Mouse (Mus musculus): ENCODE measurements at regions not wholly inside any gene's neighbourhood (a gene's known extent, or its start where the extent isn't known, plus 50 kb on each side); places are given as distances from the start of the nearest gene placed in this dataset.

GRCm38 (mm10) chr9:94378835-94379234 is 159.0 kb downstream of the 1190002N15Rik start:
- Histone ChIP-seq H3K36me3 (ENCODE audit: control insufficient read depth, insufficient read depth) (no peaks in the 10 kb centered on the region), H3ac (ENCODE audit: control insufficient read depth, insufficient read length) (no peak overlapping the region), H3K27me3 (ENCODE audit: control insufficient read depth, insufficient read depth, insufficient read length) (no peaks in the 10 kb centered on the region), H3K4me3 (no peak overlapping the region), H3K79me2 (ENCODE audit: control insufficient read depth, insufficient read depth) (no peaks in the 10 kb centered on the region), H3K4me2 (ENCODE audit: low read depth) (no peak overlapping the region)
- TF ChIP-seq MYOG (IDR thresholded peaks at IDR 0.05; ENCODE audit: control insufficient read depth in 1 of 3, insufficient read depth in 1 of 3, insufficient read length in 2 of 3, low read depth in 2 of 3), result peak in 1 of 3 experiments; percentile 9
- no peak for TF ChIP-seq TCF12 (IDR thresholded peaks at IDR 0.05; ENCODE audit: insufficient read depth, poor library complexity, severe bottlenecking)
- TF ChIP-seq MYOD1 (IDR thresholded peaks at IDR 0.05; ENCODE audit: control insufficient read depth in 1 of 3, insufficient read length in 2 of 3, low read depth in 2 of 3), result peak in 1 of 3 experiments; percentile 38
- TF ChIP-seq E2F4 (IDR thresholded peaks at IDR 0.05; ENCODE audit: insufficient read depth), result no peak
- no peak for TF ChIP-seq POLR2AphosphoS2 (IDR thresholded peaks at IDR 0.05; ENCODE audit: insufficient read length, low read depth)

- H3K79me2 ChIP-seq (ENCODE audit: control insufficient read depth, insufficient read depth), result no peaks in the 10 kb centered on the region
- TF ChIP-seq MAX (IDR thresholded peaks at IDR 0.05; ENCODE audit: low read depth) (no peak), POLR2AphosphoS2 (IDR thresholded peaks at IDR 0.05; ENCODE audit: insufficient read length, low read depth) (no peak), POLR2A (IDR thresholded peaks at IDR 0.05; ENCODE audit: insufficient read length, low read depth) (no peak), SRF (IDR thresholded peaks at IDR 0.05; ENCODE audit: control insufficient read depth, insufficient read length, low read depth) (no peak), REST (IDR thresholded peaks at IDR 0.05; ENCODE audit: insufficient read depth, insufficient read length) (no peak), TCF12 (IDR thresholded peaks at IDR 0.05; ENCODE audit: insufficient read depth, poor library complexity, severe bottlenecking) (no peak), USF1 (IDR thresholded peaks at IDR 0.05; ENCODE audit: low read depth) (no peak), TCF3 (IDR thresholded peaks at IDR 0.05; ENCODE audit: insufficient read length, low read depth) (no peak), CEBPB (IDR thresholded peaks at IDR 0.05; ENCODE audit: insufficient read depth, poor library complexity, severe bottlenecking) (no peak), MYOD1 (IDR thresholded peaks at IDR 0.05; ENCODE audit: control insufficient read depth in 1 of 3, insufficient read length in 2 of 3, low read depth in 2 of 3) (no peak), MYOG (IDR thresholded peaks at IDR 0.05; ENCODE audit: control insufficient read depth in 1 of 3, insufficient read depth in 1 of 3, insufficient read length in 2 of 3, low read depth in 2 of 3) (no peak), E2F4 (IDR thresholded peaks at IDR 0.05; ENCODE audit: insufficient read depth) (no peak)
- no peaks in the 10 kb centered on the region for H3K36me3 ChIP-seq (ENCODE audit: control insufficient read depth, insufficient read depth)
- H3K27me3 ChIP-seq (ENCODE audit: control insufficient read depth, insufficient read depth, insufficient read length), result no peaks in the 10 kb centered on the region
- H3ac ChIP-seq (ENCODE audit: control insufficient read depth, insufficient read length), result no peak overlapping the region
- H3K4me3 ChIP-seq, result no peak overlapping the region
- no peak overlapping the region for H3K4me2 ChIP-seq (ENCODE audit: low read depth)
These were observed 159.6 kb downstream of the 1190002N15Rik start for GRCm38 (mm10) chr9:94378291-94378690.

- Histone ChIP-seq H3K4me3 (no peak overlapping the region), H3K27me3 (ENCODE audit: control insufficient read depth, insufficient read depth, insufficient read length) (no peaks in the 10 kb centered on the region), H3K4me2 (ENCODE audit: low read depth) (no peak overlapping the region), H3K79me2 (ENCODE audit: control insufficient read depth, insufficient read depth) (no peaks in the 10 kb centered on the region), H3K36me3 (ENCODE audit: control insufficient read depth, insufficient read depth) (no peaks in the 10 kb centered on the region), H3ac (ENCODE audit: control insufficient read depth, insufficient read length) (no peak overlapping the region)
- TF ChIP-seq SRF (IDR thresholded peaks at IDR 0.05; ENCODE audit: control insufficient read depth, insufficient read length, low read depth), result no peak
- TF ChIP-seq MYOD1 (IDR thresholded peaks at IDR 0.05; ENCODE audit: control insufficient read depth in 1 of 3, insufficient read length in 2 of 3, low read depth in 2 of 3), result peak in 1 of 3 experiments; percentile 23
These were observed 160.4 kb downstream of the 1190002N15Rik start for GRCm38 (mm10) chr9:94377346-94378039.

- TF ChIP-seq POLR2A (IDR thresholded peaks at IDR 0.05; ENCODE audit: insufficient read length, low read depth) (no peak), E2F4 (IDR thresholded peaks at IDR 0.05; ENCODE audit: insufficient read depth) (no peak), TCF12 (IDR thresholded peaks at IDR 0.05; ENCODE audit: insufficient read depth, poor library complexity, severe bottlenecking) (no peak)
- Histone ChIP-seq H3K79me2 (ENCODE audit: control insufficient read depth, insufficient read depth) (no peaks in the 10 kb centered on the region), H3ac (ENCODE audit: control insufficient read depth, insufficient read length) (no peak overlapping the region), H3K4me2 (ENCODE audit: low read depth) (no peak overlapping the region), H3K36me3 (ENCODE audit: control insufficient read depth, insufficient read depth) (no peaks in the 10 kb centered on the region), H3K4me3 (no peak overlapping the region), H3K27me3 (ENCODE audit: control insufficient read depth, insufficient read depth, insufficient read length) (no peaks in the 10 kb centered on the region)
These were observed 166.9 kb downstream of the 1190002N15Rik start for GRCm38 (mm10) chr9:94370976-94371375.

DNA sequence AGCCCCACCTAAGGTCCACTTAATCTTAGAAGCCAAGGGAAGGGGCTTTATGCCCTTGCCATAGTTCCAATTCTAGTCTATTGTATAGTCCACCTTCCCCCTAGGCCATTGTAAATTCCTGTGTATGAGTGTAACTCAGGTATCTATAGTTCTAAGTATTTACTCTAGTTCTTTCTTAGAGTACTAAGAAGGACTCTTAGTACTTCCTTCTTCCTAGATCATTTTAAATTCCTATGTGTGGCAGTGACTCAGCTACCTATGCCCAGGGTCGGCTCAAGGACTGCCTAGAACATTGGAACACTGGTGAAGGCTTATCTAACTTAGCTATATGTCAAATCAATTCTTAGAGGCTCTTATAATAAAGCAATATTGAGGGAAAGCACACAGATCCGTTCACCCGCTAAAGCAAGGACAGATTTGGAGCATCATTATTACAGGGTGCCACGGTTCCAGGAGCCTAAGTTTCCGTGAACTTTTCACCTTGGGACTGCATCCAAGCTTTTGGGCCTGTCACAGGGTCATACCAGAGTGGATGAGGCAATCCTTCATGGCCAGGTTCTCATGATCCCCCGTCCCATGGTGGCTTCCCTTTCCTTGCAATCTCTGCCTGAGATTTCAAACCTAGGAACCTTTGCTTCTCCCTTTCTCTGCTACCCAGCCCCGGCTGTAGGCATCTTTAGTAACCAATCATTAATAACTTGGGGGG is 169.5 kb downstream of the 1190002N15Rik start:
- H3K27me3 ChIP-seq (ENCODE audit: control insufficient read depth, insufficient read depth, insufficient read length), result no peaks in the 10 kb centered on the region
- H3ac ChIP-seq (ENCODE audit: control insufficient read depth, insufficient read length), result no peak overlapping the region
- TF ChIP-seq CEBPB (IDR thresholded peaks at IDR 0.05; ENCODE audit: insufficient read depth, poor library complexity, severe bottlenecking), result no peak
- TF ChIP-seq POLR2AphosphoS2 (IDR thresholded peaks at IDR 0.05; ENCODE audit: insufficient read length, low read depth), result no peak
- no peak for TF ChIP-seq MYOD1 (IDR thresholded peaks at IDR 0.05; ENCODE audit: control insufficient read depth in 1 of 3, insufficient read length in 2 of 3, low read depth in 2 of 3)
- TF ChIP-seq MYOG (IDR thresholded peaks at IDR 0.05; ENCODE audit: control insufficient read depth in 1 of 3, insufficient read depth in 1 of 3, insufficient read length in 2 of 3, low read depth in 2 of 3), result no peak
- no peak for TF ChIP-seq POLR2A (IDR thresholded peaks at IDR 0.05; ENCODE audit: insufficient read length, low read depth)
- no peak for TF ChIP-seq SRF (IDR thresholded peaks at IDR 0.05; ENCODE audit: control insufficient read depth, insufficient read length, low read depth)
- no peak for TF ChIP-seq USF1 (IDR thresholded peaks at IDR 0.05; ENCODE audit: low read depth)
- TF ChIP-seq TCF12 (IDR thresholded peaks at IDR 0.05; ENCODE audit: insufficient read depth, poor library complexity, severe bottlenecking), result no peak
- no peak for TF ChIP-seq TCF3 (IDR thresholded peaks at IDR 0.05; ENCODE audit: insufficient read length, low read depth)
- TF ChIP-seq MAX (IDR thresholded peaks at IDR 0.05; ENCODE audit: low read depth), result no peak
- no peak for TF ChIP-seq E2F4 (IDR thresholded peaks at IDR 0.05; ENCODE audit: insufficient read depth)
- no peak for TF ChIP-seq REST (IDR thresholded peaks at IDR 0.05; ENCODE audit: insufficient read depth, insufficient read length)
- H3K4me2 ChIP-seq (ENCODE audit: low read depth), result no peak overlapping the region
- H3K36me3 ChIP-seq (ENCODE audit: control insufficient read depth, insufficient read depth), result no peaks in the 10 kb centered on the region
- no peaks in the 10 kb centered on the region for H3K79me2 ChIP-seq (ENCODE audit: control insufficient read depth, insufficient read depth)
- H3K4me3 ChIP-seq, result no peak overlapping the region
